Mouse (Mus musculus) MEL-GATA-1-ER (cell line): ENCODE data around the gene Tdp1.
A peak's percentile ranks its signal among the peaks of the same experiment; 100 is the strongest.

Source experiments
- DNase-seq: peaks from one replicate; pipeline ENCODE4 v3.0.0-alpha.2; 2012; ENCODE audit warnings: low read depth; ENCODE audit errors: extremely low read depth

Gene Tdp1

DNA sequence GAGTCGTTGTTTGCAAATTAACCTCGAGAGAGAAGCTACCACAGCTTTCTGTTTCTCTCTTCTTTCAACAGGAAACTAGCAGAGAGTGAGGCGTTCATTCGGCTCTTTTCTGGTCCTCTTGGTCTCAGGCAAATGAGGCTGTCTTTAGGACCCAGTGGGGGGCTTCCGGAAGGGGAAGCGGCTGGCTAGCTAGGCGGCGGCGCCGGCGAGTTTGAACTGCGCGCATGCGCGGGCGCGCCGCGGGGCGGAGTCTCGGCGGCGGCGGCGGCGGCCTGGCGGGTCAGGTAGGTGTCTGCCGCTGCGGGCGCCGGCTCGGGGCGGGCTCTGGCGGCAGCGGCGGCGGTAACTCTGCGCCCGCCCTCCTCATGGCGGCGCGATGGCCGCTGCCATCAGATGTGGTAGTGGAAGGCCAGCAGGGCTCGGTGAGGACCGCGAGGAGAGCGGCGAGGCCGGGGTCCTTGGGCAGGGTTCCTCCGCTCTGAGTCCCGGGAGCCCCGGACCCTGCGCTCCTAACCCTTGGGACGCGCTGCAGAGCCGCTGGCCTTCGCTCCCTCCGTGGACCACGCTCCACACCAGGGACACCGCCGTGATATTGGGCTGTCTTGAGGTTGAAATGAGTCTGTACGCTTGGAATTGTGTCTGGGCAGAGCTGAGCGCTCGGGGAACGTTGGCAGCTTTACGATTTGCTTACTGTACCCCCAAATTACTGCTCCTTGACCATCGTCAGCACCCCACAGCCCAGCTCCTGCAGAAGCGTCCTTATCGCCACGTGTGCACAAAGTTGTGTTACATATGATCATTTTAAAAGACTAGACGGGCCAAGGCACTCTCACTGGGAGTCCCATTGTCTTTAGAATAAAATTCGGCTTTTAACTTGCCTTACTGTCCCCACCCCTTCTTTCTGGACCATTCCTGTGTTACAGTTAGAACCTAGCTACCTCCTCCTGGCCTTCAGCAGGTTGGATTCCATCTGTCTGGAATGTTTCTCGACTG, at the start of gene Tdp1, which contains the start of gene Efcab11:
Gene Tdp1, plus strand, starts transcription at position 249 of the 993 bp plus-strand sequence.
Gene Efcab11, minus strand, starts transcription at position 171 of the 993 bp plus-strand sequence.
- DNase-seq = peak; percentile 80

DNA sequence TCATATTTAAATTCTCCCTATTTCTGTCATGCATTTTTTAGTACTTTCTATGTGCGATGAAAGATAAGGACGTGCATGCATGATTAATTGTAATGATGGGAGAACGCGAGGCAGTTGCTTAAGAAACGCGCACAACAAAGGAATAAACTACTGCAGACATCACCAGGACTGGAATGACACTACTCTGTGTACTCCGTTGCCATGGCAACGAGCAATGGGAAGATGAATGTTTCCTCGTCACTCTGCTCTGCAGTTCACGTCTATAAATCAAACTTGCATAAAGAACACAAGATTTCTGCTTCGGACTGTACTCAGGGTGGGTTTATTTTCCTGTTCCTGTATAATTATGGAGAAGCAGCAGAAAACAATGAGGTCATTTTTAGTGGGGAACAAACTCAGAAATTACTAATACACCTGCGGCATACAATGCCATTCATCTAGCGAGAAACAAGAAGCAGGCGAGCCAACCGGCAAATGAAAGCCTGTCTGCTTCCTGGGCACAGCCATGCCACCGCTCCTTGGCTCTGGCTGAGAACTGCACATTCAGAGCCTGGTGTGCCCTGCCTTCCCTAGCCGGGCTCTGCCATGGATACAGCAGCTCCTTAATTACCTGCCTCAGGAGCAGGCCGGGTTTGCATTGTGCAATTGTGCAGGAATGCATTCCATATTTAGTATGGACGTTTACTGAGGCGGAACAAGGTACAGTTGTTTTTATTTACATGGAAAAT, 47.7 kb upstream of the Tdp1 start:
- no peak for DNase-seq

DNA sequence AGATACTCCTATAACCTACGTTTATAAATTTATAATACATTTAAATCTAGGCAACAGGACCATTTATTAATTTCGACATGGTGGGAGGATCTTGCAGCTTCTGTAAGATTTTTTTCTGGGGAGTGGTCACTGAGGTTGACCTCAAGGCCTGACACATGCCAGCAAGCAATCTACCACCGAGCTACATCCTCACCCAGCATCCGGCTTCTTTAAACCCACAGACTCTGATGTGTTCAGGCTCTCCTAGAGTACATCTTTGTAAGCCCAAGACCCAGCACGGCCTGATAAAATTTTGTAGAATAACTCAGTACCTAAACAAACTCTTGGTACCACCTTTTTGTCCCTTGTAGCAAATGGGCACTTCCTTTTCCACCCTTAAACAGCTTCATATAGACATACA, 46.8 kb upstream of the Tdp1 start:
- DNase-seq = no peak

DNA sequence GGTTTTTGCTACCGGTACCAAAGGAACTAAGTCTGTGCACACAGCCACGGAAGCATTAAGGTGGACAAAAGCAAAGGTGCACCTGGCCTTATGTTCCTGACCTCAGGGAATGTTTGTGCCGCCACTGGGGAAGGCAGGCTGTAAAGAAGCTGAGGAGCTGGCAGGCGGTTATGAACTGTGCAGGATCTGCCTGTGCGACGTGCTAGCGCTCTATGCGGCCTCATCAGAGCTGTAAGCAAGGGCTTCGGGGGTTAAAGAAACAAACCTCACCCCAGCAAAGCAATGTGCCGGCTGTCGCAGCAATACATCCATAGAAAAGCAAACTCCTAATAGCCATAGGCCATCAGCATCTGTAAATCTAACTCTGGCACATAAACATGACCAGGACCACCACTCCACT, 46.2 kb upstream of the Tdp1 start:
- DNase-seq = no peak

DNA sequence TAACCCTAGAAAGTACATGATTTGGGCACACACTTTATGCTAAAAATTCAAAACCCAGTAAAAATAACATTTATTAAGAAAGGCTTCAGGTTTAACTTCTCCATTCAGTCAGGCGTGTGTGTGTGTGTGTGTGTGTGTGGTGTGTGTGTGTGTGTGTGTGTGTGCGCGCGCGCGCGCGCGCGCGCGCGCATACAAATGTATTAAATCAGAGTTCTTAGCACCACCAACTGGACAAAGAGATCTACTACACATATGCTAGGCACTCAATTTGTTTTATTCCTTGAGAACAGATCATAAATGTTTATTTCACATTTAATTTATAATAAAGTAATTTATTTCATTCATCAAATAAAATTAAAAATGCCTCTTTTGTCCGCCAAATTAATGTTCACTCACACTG, 45.6 kb upstream of the Tdp1 start:
- no peak for DNase-seq

DNA sequence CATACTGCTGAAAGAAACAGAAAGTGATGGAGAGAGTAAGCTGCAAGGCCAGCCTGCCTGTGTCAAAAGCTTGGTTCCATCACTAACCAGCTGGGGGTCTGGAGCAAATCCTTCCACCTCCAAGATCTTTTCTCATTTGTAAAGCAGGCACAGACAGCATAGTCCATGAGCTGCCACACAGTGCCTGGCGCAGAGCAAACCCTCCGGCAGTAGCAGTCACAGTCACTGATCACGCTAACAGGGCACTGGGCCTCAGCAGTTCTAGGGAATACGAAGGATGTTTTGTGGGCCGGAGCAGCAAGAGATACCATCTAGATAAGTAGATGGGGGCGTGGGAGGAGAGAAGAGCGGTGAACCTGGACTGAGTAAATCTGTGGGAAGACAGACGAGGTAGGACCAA, 39.4 kb upstream of the Tdp1 start:
- no peak for DNase-seq

DNA sequence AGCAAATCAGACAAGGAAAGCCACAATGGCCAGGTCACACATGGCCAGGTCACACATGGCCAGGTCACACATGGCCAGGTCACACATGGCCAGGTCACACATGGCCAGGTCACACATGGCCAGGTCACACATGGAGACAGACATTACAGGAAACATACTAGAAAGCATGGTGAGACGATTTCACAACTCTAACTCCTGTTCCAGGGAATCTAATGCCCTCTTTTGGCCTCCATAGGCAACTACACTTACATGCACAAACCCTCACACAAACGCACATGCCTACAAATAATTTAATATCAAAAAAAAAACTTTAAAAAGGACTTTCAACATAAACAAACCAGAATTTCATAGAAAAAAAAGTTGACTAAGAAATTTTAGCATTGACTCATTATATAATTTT, 34.3 kb upstream of the Tdp1 start:
- no peak for DNase-seq

DNA sequence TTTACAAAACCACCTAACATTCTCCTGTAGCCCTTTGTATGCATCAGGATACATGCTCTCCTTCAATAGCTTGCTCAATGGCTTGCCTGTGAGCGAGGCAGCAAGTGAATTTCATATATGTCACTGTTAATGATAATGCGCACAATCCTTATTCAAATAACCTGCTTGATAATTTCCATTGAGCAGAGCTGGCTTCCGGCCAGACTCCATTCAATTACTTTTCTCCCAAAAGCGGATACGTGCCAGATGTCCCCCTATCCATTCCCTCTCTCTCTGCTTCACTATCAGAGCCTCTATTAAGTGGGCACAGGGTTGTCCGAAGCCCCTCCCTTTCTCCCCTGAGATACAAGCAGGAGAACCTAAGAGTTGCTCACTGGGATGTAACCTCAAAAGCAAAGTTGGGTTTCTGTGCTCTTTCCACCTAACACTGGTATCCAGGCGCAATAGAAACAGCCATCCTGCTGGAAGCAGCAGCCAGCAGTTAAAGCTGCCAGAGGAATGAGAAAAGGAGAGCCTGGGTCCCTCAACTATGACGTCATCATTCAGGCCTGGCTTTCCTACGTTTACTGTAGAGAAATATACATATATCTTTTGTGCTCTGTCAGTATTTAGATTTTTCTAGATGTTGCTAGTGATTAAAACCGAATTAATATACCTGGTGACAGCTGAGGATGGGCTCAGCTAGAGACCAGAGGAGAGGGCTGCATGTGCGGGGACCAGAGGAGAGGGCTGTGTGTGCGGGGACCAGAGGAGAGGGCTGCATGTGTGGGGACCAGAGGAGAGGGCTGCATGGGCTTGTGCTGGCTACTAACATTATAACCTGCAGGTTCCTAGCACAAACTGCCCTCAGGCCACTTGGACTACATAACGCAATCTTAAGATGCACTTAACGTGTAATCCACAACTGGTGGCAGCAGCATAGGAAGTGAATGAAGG, 30.7 kb upstream of the Tdp1 start:
- no peak for DNase-seq

DNA sequence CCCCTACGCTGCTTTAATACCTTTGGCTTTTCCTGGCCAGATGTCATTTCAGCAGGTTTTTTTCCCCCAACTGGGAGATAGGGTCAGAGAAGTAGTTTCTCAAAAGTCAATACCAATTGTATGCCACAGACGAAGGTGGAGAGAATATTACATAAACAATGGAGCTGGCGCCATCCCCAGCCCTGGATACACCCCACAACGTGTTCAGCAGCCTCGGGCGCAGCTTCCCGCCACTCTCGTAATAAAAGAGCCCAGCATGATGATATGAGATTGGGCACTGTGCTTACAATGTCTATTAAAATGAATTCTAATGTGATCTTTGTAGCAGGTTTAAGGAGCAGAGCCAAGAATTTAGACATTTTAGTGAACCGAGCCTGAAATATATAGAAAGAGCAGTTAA, 28.3 kb upstream of the Tdp1 start:
- DNase-seq = no peak

DNA sequence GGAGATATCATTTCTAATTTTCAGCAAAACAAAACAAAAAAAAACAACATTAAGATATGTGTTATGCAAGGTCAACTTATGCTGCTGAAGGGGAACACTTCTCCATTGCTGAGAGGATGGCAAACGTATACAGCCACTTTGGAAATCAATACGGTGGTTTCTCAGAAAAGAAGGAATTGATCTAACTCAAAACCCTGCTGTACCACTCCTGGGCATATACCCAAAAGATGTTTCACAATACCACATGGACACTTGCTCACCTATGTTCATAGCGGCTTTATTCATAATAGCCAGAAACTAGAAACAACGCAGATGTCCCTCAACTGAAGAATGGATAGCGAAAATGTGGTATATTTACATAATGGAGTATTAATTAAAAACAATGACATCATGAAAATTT, 25.7 kb upstream of the Tdp1 start:
- DNase-seq = no peak

DNA sequence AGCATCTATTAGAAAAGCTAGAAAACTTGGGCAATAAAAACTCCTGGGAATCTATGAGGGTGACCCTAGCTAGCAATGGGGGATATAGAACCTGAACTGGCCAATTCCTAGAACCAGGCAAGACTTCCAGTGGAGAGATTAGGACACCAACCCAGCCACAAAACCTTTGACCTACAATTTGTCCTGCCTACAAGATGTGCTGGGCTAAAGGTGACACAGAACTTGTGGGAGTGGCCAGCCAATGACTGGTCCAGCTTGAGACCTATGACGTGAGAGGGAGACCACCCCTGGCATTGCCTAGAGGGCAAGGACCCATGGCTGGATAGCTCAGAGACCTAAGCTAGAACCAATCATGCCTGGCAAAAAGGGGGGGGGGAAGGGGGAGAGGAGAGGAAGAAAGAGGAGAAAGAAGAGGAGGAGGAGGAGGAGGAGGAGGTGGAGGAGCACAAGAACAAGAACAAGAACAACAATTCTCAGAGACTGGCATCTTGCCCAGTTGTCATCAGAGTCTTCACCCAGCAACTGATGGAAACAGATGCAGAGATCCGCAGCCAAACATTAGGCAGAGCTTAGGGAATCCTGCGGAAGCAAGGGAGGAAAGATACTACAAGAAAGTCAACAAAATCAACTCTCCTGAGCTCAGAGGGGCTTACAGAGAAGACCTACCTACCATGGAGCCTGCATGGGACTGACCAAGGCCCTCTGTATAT, 24.8 kb upstream of the Tdp1 start:
- no peak for DNase-seq

DNA sequence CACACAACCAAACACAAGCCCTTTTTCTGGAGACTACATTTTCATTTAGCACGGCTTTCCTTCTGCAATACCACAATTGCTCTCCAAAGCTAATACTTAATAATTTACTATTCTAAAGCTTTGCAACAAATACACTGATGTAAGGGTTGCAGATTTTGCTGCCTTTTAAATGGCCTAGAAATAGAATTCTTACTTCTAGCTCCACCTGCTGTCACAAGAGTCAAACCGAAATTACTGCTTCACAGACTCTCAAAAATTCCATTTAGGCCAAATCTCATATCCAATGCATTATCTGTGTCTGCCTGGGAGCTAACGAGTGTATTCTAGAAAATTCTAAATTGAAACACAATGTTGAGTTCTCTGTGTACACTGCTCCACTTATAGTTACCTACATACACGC, 23.3 kb upstream of the Tdp1 start:
- no peak for DNase-seq

DNA sequence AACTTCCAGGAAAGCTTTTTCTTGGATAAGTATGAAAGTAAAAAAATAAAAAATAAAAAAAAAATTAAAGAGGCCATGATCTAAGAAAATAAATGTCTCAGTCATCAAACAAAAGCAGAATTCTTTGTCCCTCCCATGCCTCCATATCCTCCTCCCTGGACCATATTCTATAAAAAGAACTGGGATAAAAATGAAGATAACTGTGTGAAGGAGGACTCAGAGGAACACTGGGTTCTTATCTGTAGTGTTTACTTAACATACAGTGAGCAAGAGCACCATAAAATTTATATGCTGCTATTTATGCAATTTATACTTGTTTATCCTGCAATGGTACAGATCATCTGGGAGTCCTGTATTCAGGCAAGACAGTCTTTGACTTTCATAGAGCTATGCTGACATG, 19.7 kb upstream of the Tdp1 start:
- DNase-seq = no peak

DNA sequence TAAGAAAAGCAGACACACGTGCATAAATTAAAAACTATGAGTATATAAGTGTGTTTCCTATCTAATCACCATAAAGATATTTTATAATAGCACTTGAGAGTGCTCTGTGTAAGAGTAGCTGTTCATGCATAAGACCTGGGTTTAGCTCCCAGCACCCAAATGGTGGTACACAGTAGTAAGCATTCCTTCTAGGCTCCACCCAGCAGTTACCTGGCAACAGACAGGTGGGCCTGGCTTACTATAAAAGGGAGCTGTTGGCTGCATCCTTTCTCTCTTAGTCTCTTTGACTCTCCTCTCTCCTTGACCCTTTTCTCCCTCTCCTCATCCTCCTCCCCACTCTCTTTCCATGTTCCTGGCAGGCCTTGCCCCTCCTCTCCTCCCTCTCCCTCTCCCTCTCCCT, 15.5 kb upstream of the Tdp1 start:
- no peak for DNase-seq

DNA sequence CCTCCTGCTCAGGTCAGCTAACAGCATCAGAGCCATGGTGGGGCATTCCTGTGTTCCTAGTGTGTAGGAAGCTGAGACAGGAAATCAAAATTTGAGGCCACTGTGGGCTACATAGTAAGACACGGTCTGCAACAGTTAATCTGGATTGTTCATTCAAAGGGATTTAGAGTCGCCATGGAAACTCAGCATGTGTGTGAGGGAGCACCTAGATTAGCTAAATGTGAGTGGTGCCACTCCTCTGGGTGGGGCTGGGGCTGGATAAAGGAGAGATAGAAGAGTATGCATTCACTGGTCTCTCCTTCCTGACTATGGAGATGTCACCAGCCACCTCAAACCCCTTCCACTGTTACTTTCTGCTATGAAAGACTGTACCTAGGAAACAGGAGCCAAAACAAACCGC, 10.9 kb upstream of the Tdp1 start:
- no peak for DNase-seq

DNA sequence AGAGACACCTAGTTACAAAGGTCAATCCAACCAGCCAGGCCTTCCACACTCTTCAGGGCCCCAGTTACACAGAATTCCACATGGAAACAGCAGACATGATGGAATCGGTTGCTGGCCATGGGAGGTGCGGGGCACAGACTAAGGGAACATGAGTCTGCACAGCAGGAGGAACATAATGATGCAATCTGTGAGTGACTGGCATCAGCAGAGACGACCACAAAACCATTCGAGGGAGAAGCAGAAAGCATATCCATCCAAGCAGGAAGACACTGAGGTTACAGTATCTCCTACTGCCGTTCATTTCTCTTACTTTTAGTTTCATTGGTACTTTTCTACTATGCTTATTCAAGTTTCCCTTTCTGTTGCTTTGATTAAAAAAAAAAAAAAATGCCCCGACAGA, 9.7 kb upstream of the Tdp1 start:
- no peak for DNase-seq

DNA sequence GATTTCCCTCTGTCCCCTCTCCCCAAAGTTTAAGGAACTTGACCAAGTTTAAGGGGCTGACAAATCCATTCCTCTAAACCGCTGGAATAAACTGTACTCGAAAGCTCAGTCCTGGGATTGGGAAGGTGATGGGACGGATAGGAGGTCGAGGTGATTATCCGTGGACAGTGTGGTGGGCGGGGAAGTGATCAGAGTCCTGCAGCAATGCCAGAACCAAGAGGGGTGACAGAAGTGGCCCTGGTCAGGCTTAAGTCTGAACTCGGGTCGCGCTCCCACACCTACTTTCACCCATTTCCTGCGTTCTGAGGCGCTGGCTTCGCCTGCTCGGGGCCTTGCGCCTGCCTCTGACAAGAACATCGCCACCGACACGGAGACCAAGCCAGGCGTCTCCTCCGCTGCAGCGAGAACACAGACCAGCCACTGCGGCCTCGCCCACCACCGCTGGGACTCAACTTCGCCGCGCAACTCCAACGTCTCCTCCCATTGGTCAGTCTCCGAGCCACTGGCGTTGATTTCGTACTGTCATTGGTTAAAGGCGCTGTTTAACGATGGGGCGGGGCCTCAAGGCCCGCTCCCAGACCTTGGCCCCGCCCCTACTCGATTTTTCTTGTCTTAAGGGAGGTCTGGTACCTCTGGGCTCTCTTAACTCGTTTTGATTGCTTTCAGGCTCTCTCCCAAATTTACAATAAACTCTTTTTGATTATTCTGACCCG, 1.2 kb upstream of the Tdp1 start:
- DNase-seq = peak; percentile 91

DNA sequence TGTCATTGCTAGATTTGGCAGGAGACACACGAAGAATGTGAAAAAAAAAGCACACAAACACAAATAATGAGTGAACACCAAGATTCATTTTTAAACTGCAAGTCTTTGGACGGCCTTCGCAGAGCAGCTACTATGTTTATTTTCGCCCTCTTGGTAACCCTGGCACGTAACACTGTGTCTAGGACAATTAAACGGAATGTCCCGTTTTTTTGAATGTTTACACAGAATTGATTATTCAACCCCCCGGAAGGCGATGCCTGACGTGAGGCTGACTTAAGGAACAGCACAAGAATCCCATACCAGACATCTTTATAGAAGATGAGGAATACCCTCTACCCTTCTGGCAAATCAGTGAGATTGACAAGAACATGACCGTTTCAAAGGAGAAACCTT, 608 bp upstream of the Tdp1 start:
- DNase-seq = no peak

DNA sequence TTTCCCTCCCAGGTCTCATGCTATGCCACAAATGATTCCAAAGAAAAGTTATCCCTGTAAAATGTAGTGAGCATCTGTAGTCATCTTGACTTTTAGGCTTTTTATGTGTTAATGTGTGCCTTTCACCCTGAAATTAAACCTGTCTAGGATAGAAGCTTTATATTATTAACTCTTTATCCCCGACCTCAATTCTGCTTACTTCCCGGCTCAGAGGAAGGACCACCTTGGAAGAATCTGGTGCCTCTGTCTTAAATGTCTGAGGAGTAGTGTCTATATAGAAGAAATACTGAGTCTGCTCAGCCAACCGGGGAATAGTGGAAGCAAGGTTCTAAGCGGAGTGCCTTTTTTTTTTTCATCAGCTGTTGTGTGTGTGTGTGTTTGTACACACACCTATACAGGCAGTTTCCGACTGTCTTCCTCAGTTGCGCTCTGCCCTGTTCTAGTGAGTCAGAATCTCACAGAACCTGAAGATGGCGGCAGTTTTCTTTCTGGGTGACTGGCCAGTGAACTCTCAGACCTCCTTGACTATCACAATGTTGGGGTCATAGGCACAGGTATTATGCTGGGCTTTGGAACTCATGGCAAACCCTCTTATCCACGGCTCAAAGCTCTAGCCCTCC, 1.1 kb downstream of the Tdp1 start:
- peak; percentile 20 for DNase-seq

DNA sequence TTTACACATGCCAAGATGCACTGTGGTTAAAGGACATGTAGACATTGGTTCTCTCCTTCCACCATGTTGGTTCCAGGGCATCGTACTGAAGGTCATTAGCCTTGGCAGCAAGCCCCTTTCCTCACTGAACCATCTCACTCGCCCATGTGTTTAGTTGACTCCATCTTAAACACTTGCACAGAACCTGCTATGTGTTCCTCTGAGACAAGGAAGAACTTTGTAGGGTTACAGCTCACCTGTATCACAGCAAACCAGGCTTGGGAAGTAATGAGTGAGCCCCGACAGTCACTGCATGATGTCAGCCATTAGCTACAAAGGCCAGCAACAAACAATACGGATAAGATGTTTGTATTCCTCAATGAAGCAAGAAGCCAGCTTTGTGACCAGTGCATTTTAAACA, 13.5 kb downstream of the Tdp1 start:
- no peak for DNase-seq
